Mouse (Mus musculus) neural tube, embryonic 13.5 days (tissue): Measurements from ENCODE around the gene Trappc10. TPM values are rescaled to one million over a fixed set of nuclear protein-coding genes. Genes with fewer than 3 reads are reported as not detected.
A peak's percentile ranks its signal among the peaks of the same experiment; 100 is the strongest.

Experiments used
- ATAC-seq: fragments of 200-750 bp; cut with Nextera tagmentation; 2 replicates; pipeline ENCODE4 v1.8.0; 2017; ENCODE audit warnings: low read depth, mild to moderate bottlenecking, moderate TSS enrichment, moderate library complexity
- H3K27ac ChIP-seq: fragments of 300-500 bp; sonication (generic); replicated peaks from 2 replicates; pipeline ENCODE4 v1.5.1; 2015; ENCODE audit warnings: moderate library complexity, mild to moderate bottlenecking, inconsistent platforms
- H3K27me3 ChIP-seq: fragments of 300-500 bp; sonication (generic); 2 replicates; pipeline ENCODE4 v1.6.1; 2015; ENCODE audit warnings: mild to moderate bottlenecking, inconsistent platforms
- H3K36me3 ChIP-seq: fragments of 300-500 bp; sonication (generic); 2 replicates; pipeline ENCODE4 v1.6.1; 2015; ENCODE audit warnings: mild to moderate bottlenecking, inconsistent platforms
- H3K4me1 ChIP-seq: fragments of 300-500 bp; sonication (generic); replicated peaks from 2 replicates; pipeline ENCODE4 v1.6.1; 2015; ENCODE audit warnings: inconsistent platforms
- H3K4me2 ChIP-seq: fragments of 300-500 bp; sonication (generic); 2 replicates; pipeline ENCODE4 v1.6.1; 2015; ENCODE audit warnings: inconsistent platforms, mild to moderate bottlenecking, moderate library complexity
- H3K4me3 ChIP-seq: fragments of 300-500 bp; sonication (generic); 2 replicates; pipeline ENCODE4 v1.5.1; 2015; ENCODE audit warnings: mild to moderate bottlenecking, inconsistent platforms
- H3K9ac ChIP-seq: fragments of 300-500 bp; sonication (generic); 2 replicates; pipeline ENCODE4 v1.6.1; 2015; ENCODE audit warnings: moderate library complexity, mild to moderate bottlenecking, inconsistent platforms
- H3K9me3 ChIP-seq: fragments of 300-500 bp; sonication (generic); 2 replicates; pipeline ENCODE4 v1.6.1; 2016; ENCODE audit warnings: inconsistent platforms
- WGBS: fragments of 180-500 bp; shearing (Covaris S2); methylation state at CpG from one replicate; pipeline ENCODE4 v1.1.7; 2015; 5-methylcytosine and 5-hydroxymethylcytosine counted together
- polyA plus RNA-seq: library from polyadenylated mRNA; unstranded; fragments of >200 nt; fragmentation: Nextera tagmentation; extraction: Ambion mirVana; gene quantifications from 2 replicates; pipeline ENCODE4 v1.2.1, GENCODE M21; 2015

Gene Trappc10
- polyA plus RNA-seq, 1 experiment from 2014 or later, result 26.0 TPM

GRCm38 (mm10) chr10:78279210-78279609 lies 34.8 kb upstream of the Trappc10 start:
- Histone ChIP-seq H3K9me3 (no peaks in the 10 kb centered on the region), H3K4me2 (no peak overlapping the region), H3K27me3 (no peaks in the 10 kb centered on the region), H3K27ac (no peak overlapping the region), H3K4me3 (no peak overlapping the region), H3K36me3 (peaks cover 84% of the 10 kb centered on the region), H3K9ac (no peak overlapping the region), H3K4me1 (no peaks in the 10 kb centered on the region)
- ATAC-seq, result peak; percentile 63
- WGBS, result 50% methylated on average over 8 of the region's 8 CpGs

- no peak overlapping the region for H3K27ac ChIP-seq
- WGBS, result 78% methylated on average over 3 of the region's 3 CpGs
- H3K4me2 ChIP-seq, result no peak overlapping the region
- H3K9me3 ChIP-seq, result no peaks in the 10 kb centered on the region
- no peak overlapping the region for H3K4me3 ChIP-seq
- H3K9ac ChIP-seq, result no peak overlapping the region
- no peaks in the 10 kb centered on the region for H3K27me3 ChIP-seq
- no peak for ATAC-seq
- H3K4me1 ChIP-seq, result 0 out of 2 replicates have a peak, but pooled peaks cover 3% of the 10 kb centered on the region
- peaks cover 84% of the 10 kb centered on the region for H3K36me3 ChIP-seq
Measured at GRCm38 (mm10) chr10:78277835-78278234, 33.4 kb upstream of the Trappc10 start.

- no peak for ATAC-seq
- peaks cover 84% of the 10 kb centered on the region for H3K36me3 ChIP-seq
- no peak overlapping the region for H3K4me2 ChIP-seq
- no peaks in the 10 kb centered on the region for H3K27me3 ChIP-seq
- no peak overlapping the region for H3K9ac ChIP-seq
- H3K9me3 ChIP-seq, result no peaks in the 10 kb centered on the region
- WGBS, result 92% methylated on average over 4 of the region's 4 CpGs
- H3K27ac ChIP-seq, result no peak overlapping the region
- no peak overlapping the region for H3K4me3 ChIP-seq
- 0 out of 2 replicates have a peak, but pooled peaks cover 9% of the 10 kb centered on the region for H3K4me1 ChIP-seq
Measured at GRCm38 (mm10) chr10:78276242-78276641, 31.8 kb upstream of the Trappc10 start.

GRCm38 (mm10) chr10:78272932-78273331 lies 28.5 kb upstream of the Trappc10 start:
- Histone ChIP-seq H3K4me2 (no peak overlapping the region), H3K27me3 (no peaks in the 10 kb centered on the region), H3K36me3 (peaks cover 75% of the 10 kb centered on the region), H3K9me3 (no peaks in the 10 kb centered on the region), H3K4me3 (no peak overlapping the region), H3K4me1 (0 out of 2 replicates have a peak, but pooled peaks cover 9% of the 10 kb centered on the region), H3K27ac (no peak overlapping the region), H3K9ac (no peak overlapping the region)
- ATAC-seq, result no peak
- 44% methylated on average over 9 of the region's 9 CpGs for WGBS

- WGBS, result 83% methylated on average over 3 of the region's 3 CpGs
Measured at GRCm38 (mm10) chr10:78265881-78266280, 21.4 kb upstream of the Trappc10 start.

GRCm38 (mm10) chr10:78264735-78265134 lies 20.3 kb upstream of the Trappc10 start:
- ATAC-seq, result no peak
- Histone ChIP-seq H3K4me1 (no peaks in the 10 kb centered on the region), H3K27ac (no peak overlapping the region), H3K4me3 (no peak overlapping the region), H3K4me2 (no peak overlapping the region), H3K27me3 (no peaks in the 10 kb centered on the region), H3K36me3 (0 out of 2 replicates have a peak, but pooled peaks cover under 1% of the 10 kb centered on the region), H3K9me3 (no peaks in the 10 kb centered on the region), H3K9ac (no peak overlapping the region)
- 84% methylated on average over 3 of the region's 3 CpGs for WGBS

More at GRCm38 (mm10) chr10:78265881-78266280, 21.4 kb upstream of the Trappc10 start:
- ATAC-seq, result no peak
- Histone ChIP-seq H3K36me3 (peaks cover 12% of the 10 kb centered on the region; the same call in 1 of the 2 replicates), H3K4me1 (no peaks in the 10 kb centered on the region), H3K4me2 (no peak overlapping the region), H3K9me3 (no peaks in the 10 kb centered on the region), H3K27me3 (no peaks in the 10 kb centered on the region), H3K27ac (no peak overlapping the region), H3K4me3 (no peak overlapping the region), H3K9ac (no peak overlapping the region)

GRCm38 (mm10) chr10:78260916-78261650 lies 16.6 kb upstream of the Trappc10 start:
- Histone ChIP-seq H3K36me3 (no peaks in the 10 kb centered on the region), H3K4me2 (no peak overlapping the region), H3K4me3 (no peak overlapping the region), H3K27ac (no peak overlapping the region), H3K9me3 (no peaks in the 10 kb centered on the region), H3K27me3 (no peaks in the 10 kb centered on the region), H3K4me1 (no peaks in the 10 kb centered on the region), H3K9ac (no peak overlapping the region)
- no peak for ATAC-seq
- WGBS, result 70% methylated on average over 7 of the region's 7 CpGs

GRCm38 (mm10) chr10:78260322-78260721 lies 15.9 kb upstream of the Trappc10 start:
- H3K4me1 ChIP-seq, result no peaks in the 10 kb centered on the region
- H3K4me2 ChIP-seq, result no peak overlapping the region
- ATAC-seq, result no peak
- no peak overlapping the region for H3K27ac ChIP-seq
- no peak overlapping the region for H3K4me3 ChIP-seq
- H3K27me3 ChIP-seq, result no peaks in the 10 kb centered on the region
- H3K9ac ChIP-seq, result no peak overlapping the region
- no peaks in the 10 kb centered on the region for H3K36me3 ChIP-seq
- WGBS, result 27% methylated on average over 5 of the region's 5 CpGs
- no peaks in the 10 kb centered on the region for H3K9me3 ChIP-seq

GRCm38 (mm10) chr10:78259702-78260101 lies 15.3 kb upstream of the Trappc10 start:
- no peak for ATAC-seq

GRCm38 (mm10) chr10:78259230-78259629 lies 14.8 kb upstream of the Trappc10 start:
- WGBS, result 75% methylated on average over 5 of the region's 5 CpGs
- no peaks in the 10 kb centered on the region for H3K36me3 ChIP-seq
- no peak overlapping the region for H3K27ac ChIP-seq
- H3K9ac ChIP-seq, result no peak overlapping the region
- ATAC-seq, result no peak
- H3K9me3 ChIP-seq, result no peaks in the 10 kb centered on the region
- H3K4me1 ChIP-seq, result no peaks in the 10 kb centered on the region
- no peaks in the 10 kb centered on the region for H3K27me3 ChIP-seq
- no peak overlapping the region for H3K4me2 ChIP-seq
- no peak overlapping the region for H3K4me3 ChIP-seq

More at GRCm38 (mm10) chr10:78259702-78260101, 15.3 kb upstream of the Trappc10 start:
- Histone ChIP-seq H3K27me3 (no peaks in the 10 kb centered on the region), H3K9me3 (no peaks in the 10 kb centered on the region), H3K9ac (no peak overlapping the region), H3K36me3 (no peaks in the 10 kb centered on the region), H3K4me1 (no peaks in the 10 kb centered on the region), H3K27ac (no peak overlapping the region), H3K4me2 (no peak overlapping the region), H3K4me3 (no peak overlapping the region)
- 63% methylated on average over 6 of the region's 6 CpGs for WGBS

- 83% methylated on average over 6 of the region's 6 CpGs for WGBS
- no peak for ATAC-seq
- H3K4me3 ChIP-seq, result no peak overlapping the region
- no peaks in the 10 kb centered on the region for H3K27me3 ChIP-seq
- no peaks in the 10 kb centered on the region for H3K36me3 ChIP-seq
- no peak overlapping the region for H3K4me2 ChIP-seq
- no peaks in the 10 kb centered on the region for H3K9me3 ChIP-seq
- no peak overlapping the region for H3K9ac ChIP-seq
- no peak overlapping the region for H3K27ac ChIP-seq
- no peaks in the 10 kb centered on the region for H3K4me1 ChIP-seq
Measured at GRCm38 (mm10) chr10:78258142-78258675, 13.8 kb upstream of the Trappc10 start.

- ATAC-seq, result no peak
- Histone ChIP-seq H3K4me2 (no peak overlapping the region), H3K4me1 (no peaks in the 10 kb centered on the region), H3K36me3 (no peaks in the 10 kb centered on the region), H3K4me3 (no peak overlapping the region), H3K27me3 (no peaks in the 10 kb centered on the region), H3K9ac (no peak overlapping the region), H3K27ac (no peak overlapping the region), H3K9me3 (no peaks in the 10 kb centered on the region)
- 75% methylated on average over 4 of the region's 4 CpGs for WGBS
Measured at GRCm38 (mm10) chr10:78255646-78256059, 11.2 kb upstream of the Trappc10 start.
